Mouse (Mus musculus): ENCODE results near the gene Tmem270.
A peak's percentile ranks its signal among the peaks of the same experiment; 100 is the strongest.

The Tmem270 gene

GRCm38 (mm10) chr5:134929988-134930387, 23.5 kb upstream of the Tmem270 start:
- DNase-seq (ENCODE audit: low spot score), result no peak

DNA sequence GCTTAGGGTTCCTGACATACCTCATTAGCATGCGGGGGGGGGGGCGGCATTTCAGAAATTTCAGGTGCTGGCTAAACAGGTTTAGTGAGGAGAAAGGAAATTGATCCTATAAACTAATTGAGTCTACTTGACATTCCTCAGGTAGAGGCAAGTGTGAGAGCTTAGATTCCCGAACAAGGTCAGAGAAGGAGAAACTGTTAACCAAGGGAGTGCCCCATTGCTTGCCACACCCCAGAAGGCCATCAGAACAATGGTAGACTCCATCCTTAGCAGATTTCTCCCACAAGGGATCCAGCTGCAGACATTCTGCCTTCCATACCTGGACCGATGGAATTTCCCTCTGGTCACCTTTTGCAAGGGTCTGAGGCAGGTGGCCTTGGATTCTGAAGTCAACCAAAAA, 20.2 kb upstream of the Tmem270 start:
- DNase-seq (ENCODE audit: low spot score), result no peak

DNA sequence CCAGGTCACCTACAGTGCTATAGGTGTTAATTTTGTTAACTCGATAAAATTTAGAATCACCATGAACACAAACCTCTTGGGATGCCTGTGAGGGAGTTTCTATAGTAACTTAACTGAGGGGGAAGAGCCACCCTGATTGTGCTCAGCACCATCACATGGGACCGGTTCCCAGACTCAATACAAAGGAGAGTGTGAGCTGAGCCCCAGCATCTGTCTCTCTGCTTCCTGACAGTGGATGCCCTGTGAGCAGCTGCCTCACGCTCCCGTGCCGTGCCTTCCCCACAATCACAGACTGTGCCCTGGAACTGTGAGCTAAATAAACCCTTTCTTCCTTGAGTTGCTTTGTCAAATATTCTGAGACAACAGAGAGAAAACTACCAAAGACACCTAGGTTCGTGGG, 16.6 kb upstream of the Tmem270 start:
- DNase-seq (ENCODE audit: low spot score), result no peak

- no peak for DNase-seq (ENCODE audit: low spot score)
These were observed 14.6 kb upstream of the Tmem270 start for GRCm38 (mm10) chr5:134921106-134921505.

DNA sequence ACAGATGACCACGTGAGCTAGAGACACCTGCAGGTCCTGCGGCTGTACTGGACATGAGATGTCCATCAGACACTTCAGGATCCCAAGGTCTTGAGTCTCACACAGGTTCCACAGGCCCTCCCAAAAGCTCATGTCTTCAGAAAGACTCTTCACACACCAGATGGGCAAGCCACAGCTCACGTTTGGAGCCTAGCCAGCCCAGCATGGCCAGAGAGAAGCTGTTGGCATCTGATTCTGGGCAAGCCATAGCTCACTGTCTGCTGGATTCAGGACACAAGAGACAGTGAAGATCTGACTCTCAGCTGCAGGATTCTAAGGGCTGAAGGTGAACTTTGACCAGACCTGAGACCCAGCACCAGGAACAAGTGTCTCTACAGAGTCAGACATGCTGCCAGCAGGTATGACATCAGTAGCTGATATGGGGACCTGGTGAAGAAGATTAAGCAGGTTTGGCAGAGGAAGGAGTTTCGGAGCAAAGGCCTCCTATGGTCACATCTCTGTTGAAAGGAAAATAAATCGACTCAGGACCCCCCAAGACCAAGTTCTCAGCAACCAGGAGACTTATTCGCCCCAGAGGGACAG, 13.7 kb upstream of the Tmem270 start:
- peak; percentile 49 for DNase-seq (ENCODE audit: low spot score)

DNA sequence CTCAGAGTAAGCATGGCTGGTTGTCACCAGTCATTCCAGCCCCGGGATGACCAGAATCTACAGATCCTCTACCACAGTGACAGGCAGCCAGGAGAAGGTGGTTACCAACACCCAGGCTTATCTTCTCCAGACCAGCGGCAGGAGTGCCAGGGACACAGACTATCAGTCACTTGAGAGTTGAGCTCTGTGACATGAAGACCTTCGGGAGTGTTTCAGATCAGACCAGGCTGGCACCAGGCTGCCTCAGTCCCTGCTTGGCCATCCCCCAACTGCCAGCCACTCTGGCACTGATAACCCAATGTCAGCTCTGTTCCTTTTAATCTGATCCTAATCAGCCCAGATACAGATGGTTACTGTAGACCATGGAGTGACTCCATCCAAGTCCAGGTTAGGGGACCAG, 12.6 kb upstream of the Tmem270 start:
- DNase-seq (ENCODE audit: low spot score), result no peak

DNA sequence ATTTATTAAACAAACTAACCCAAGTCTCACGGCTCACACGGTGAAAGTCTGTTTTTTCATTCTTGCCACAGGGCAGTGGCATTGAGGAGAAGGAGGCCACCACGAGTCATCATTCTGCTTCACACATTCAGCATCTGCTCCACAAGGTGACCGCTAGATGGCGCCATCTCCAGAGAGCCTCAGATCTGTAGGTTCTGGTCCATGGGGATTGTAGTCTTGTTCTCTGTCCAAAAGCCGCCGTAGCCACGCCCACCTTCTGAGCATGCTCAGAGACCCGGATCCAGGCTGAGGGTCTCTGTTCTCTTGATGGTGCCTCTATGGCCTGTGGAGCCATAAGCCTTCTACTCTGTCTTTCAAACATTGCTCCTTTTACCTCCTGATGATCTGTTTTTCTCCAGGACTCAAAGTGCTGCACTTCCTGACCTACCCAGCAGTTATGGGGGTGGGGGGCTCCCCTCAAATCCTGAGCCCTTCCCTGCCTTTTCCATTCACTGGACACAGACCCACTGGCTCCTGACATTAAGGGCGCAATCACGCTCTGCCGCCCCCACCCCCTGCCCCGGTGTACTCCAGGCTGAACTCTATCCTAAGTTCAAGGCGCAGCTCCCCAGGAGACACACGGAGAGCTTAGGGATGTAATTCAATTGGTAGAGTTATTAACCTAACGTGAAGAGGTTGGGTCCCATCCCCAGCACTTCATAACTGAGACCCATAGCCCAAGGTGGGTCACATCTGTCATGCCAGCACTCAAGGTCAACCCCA, 11.7 kb upstream of the Tmem270 start:
- DNase-seq (ENCODE audit: low spot score), result peak; percentile 57

- DNase-seq (ENCODE audit: low spot score), result no peak
These were observed 8.8 kb upstream of the Tmem270 start, which contains the start of gene Cldn13 for GRCm38 (mm10) chr5:134915311-134915710. TSS of gene Cldn13 (minus strand) at chr5:134915526.

DNA sequence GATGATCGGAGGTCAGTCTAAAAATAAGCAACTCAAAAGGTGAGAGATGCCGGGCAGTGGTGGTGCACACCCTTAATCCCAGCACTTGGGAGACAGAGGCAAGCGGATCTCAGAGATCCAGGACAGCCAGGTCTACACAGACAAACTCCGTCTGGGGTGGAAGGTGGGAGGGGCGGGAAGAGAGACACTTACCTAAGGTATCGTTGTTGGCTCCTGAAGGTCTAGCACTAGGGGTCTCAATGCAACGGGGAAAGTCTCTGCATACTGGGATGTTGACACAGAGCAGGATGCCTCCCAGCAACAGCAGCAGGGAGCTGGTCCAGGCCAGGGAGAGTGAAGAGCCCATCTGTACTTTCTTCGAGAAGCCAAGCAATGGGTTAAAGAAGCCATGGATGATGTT, 8.0 kb upstream of the Tmem270 start:
- no peak for DNase-seq (ENCODE audit: low spot score)

DNA sequence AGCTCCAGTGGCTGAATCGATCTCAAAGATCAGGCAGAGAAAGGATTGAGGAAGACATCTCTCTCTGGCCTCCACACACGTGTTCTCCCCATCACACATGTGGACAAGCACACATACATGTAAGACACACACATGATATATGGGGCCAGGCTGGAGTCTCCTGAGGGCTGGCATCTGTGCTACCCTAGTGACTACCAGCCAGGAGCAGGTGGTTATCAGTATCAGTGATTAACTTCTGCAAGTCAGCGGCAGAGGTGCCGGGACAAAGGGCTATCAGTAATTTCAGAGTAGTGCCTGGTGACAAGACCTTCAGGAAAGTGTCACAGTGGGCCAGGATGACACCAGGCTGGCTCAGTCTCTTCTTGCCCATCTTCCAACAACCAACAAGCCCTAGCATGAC, 7.2 kb upstream of the Tmem270 start:
- DNase-seq (ENCODE audit: low spot score), result no peak

GRCm38 (mm10) chr5:134913352-134913751, 6.8 kb upstream of the Tmem270 start:
- DNase-seq (ENCODE audit: low spot score), result no peak

- peak; percentile 31 for DNase-seq (ENCODE audit: low spot score)
These were observed 5.4 kb upstream of the Tmem270 start for GRCm38 (mm10) chr5:134911901-134912300.

GRCm38 (mm10) chr5:134907135-134907534, 602 bp upstream of the Tmem270 start:
- peak; percentile 95 for DNase-seq (ENCODE audit: low spot score)

GRCm38 (mm10) chr5:134901644-134902027, 4.9 kb downstream of the Tmem270 start:
- DNase-seq (ENCODE audit: low spot score), result no peak

GRCm38 (mm10) chr5:134901012-134901643, 5.4 kb downstream of the Tmem270 start:
- peak; percentile 88 for DNase-seq (ENCODE audit: low spot score)

- no peak for DNase-seq (ENCODE audit: low spot score)
These were observed 8.9 kb downstream of the Tmem270 start for GRCm38 (mm10) chr5:134897596-134897995.

DNA sequence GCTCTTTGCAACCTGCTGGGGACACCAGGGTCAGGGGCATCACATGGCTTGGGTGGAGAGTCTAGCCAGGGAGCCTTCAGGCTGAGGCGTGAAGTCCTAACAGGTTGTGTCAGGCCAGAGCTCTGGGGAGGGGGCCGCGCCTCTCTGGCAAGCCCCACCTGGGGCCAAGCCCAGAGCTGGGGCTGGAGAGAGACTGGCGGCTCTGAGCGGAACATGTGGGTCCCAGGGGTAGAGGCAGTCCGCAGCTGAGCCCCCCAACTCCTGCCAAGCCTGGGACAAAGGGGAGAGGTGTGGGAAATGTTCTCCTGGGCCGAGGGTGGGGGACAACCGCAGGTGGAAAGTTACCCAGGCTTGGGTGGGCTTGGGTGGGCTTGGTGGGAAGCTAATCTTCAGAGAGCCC, 9.6 kb downstream of the Tmem270 start:
- DNase-seq (ENCODE audit: low spot score), result no peak

- peak; percentile 25 for DNase-seq (ENCODE audit: low spot score)
These were observed 11.2 kb downstream of the Tmem270 start for GRCm38 (mm10) chr5:134895291-134895690.

DNA sequence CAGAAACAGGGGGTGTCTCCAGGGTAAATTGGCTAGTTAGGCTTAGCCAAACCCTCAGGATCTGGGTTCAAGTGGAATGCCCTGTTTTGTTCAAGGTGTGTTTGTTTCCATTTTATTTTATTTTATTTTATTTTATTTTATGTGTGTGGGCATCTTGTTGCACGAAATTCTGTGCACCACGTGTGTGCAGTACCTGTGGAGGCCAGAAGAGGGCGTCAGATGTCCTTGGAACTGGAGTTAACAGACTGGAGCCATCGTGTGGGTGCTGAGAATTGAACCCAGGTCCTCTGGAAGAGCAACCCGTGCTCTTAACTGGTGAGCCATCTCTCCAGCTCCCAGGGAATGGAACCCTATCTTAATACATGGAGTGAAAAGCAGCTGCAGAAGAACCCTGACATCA, 13.8 kb downstream of the Tmem270 start:
- DNase-seq (ENCODE audit: low spot score), result no peak

GRCm38 (mm10) chr5:134891552-134891951, 15.0 kb downstream of the Tmem270 start:
- DNase-seq (ENCODE audit: low spot score), result no peak

GRCm38 (mm10) chr5:134890601-134891054, 15.9 kb downstream of the Tmem270 start:
- no peak for DNase-seq (ENCODE audit: low spot score)

GRCm38 (mm10) chr5:134888505-134888904, 18.0 kb downstream of the Tmem270 start:
- DNase-seq (ENCODE audit: low spot score), result no peak

Measured in MN1 (cell line).